Mouse (Mus musculus) hindbrain, embryonic 11.5 days (tissue): ENCODE measurements at regions not wholly inside any gene's neighbourhood (a gene's known extent, or its start where the extent isn't known, plus 50 kb on each side); places are given as distances from the start of the nearest gene placed in this dataset.

Experiments used
- ATAC-seq: fragments of 200-750 bp; cut with Nextera tagmentation; 2 replicates; pipeline ENCODE4 v1.8.0; 2017; ENCODE audit warnings: mild to moderate bottlenecking, moderate TSS enrichment, moderate library complexity; ENCODE audit not compliant: low FRiP score
- DNase-seq: peaks from one replicate; pipeline ENCODE4 v3.0.0-alpha.2; 2015; ENCODE audit warnings: low spot score
- H3K27ac ChIP-seq: fragments of 300-500 bp; sonication (generic); 2 replicates; pipeline ENCODE4 v1.5.1; 2014; ENCODE audit warnings: mild to moderate bottlenecking, low read depth, low read length
- H3K27me3 ChIP-seq: fragments of 300-500 bp; sonication (generic); 2 replicates; pipeline ENCODE4 v1.6.1; 2014; ENCODE audit warnings: mild to moderate bottlenecking, low read length, moderate library complexity, mixed read lengths; ENCODE audit not compliant: control insufficient read depth, insufficient read depth
- H3K36me3 ChIP-seq: fragments of 300-500 bp; sonication (generic); 2 replicates; pipeline ENCODE4 v1.6.1; 2014; ENCODE audit warnings: mild to moderate bottlenecking, low read length, moderate library complexity, mixed read lengths; ENCODE audit not compliant: control insufficient read depth, insufficient read depth
- H3K4me1 ChIP-seq: fragments of 300-500 bp; sonication (generic); replicated peaks from 2 replicates; pipeline ENCODE4 v1.6.1; 2014; ENCODE audit warnings: low read length, mixed read lengths; ENCODE audit not compliant: control insufficient read depth, insufficient read depth
- H3K4me2 ChIP-seq: fragments of 300-500 bp; sonication (generic); replicated peaks from 2 replicates; pipeline ENCODE4 v1.6.1; 2014; ENCODE audit warnings: mild to moderate bottlenecking, low read depth, low read length
- H3K4me3 ChIP-seq: fragments of 300-500 bp; sonication (generic); 2 replicates; pipeline ENCODE4 v1.5.1; 2014; ENCODE audit warnings: low read depth, low read length
- H3K9ac ChIP-seq: fragments of 300-500 bp; sonication (generic); 2 replicates; pipeline ENCODE4 v1.6.1; 2014; ENCODE audit warnings: low read depth, low read length
- H3K9me3 ChIP-seq: fragments of 300-500 bp; sonication (generic); 2 replicates; pipeline ENCODE4 v1.6.1; 2016; ENCODE audit warnings: low read length; ENCODE audit not compliant: control insufficient read depth
- WGBS: fragments of 180-500 bp; shearing (Covaris S2); extraction: QIAGEN DNeasy Blood & Tissue Kit; methylation state at CpG from one replicate; pipeline ENCODE4 v1.1.7; 2014; 5-methylcytosine and 5-hydroxymethylcytosine counted together

DNA sequence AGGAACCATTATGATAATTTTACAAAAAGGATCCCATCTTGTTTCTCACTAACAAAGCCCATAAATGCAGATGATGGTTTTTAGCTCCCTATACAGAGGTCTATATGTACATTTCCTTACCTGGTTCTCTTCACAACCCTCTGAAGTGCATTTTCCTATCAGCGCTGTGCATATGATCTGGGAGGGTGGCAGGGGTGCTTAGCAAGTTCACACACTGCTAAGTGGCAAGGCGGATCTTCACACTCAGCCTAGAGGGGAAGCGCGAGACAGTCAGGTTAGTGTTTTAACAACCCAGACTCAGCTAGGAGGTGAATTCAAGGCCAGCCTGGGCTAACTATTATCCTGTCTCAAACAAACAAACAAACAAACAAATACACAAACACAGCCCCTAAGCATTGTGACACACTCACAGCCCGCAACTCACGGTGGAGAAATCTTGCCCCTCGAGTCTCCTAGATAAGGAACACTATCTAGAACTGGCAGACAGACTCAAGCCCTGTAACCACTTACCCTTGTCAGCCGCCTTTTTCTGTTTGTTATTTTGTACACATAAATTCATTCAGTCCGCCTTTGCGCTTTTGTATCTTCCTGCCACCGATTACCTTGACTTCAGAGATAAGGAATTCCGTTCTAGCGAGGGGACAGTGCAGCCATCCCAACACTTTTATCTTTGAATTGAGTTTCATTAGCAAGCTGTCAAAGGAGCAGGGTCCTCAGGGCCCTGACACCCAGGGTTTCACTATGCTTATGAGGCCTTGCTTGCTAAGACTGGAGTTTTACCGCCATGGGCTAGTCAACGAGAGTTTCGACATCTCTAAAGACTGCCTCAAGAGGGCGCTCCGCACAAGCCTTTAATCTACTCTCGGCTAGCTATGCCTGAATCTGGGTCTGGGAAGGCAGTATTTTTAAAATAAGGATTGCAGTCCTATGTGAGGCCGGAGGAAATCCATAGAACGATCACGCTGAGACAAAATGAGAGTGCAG, 53.0 kb upstream of the Tiam2 start:
- DNase-seq = peak; percentile 91
- Histone ChIP-seq H3K4me1 (no peaks in the 10 kb centered on the region), H3K9me3 (no peaks in the 10 kb centered on the region), H3K36me3 (no peaks in the 10 kb centered on the region), H3K27me3 (no peaks in the 10 kb centered on the region), H3K27ac (no peak overlapping the region), H3K4me3 (no peak overlapping the region), H3K4me2 (no peak overlapping the region), H3K9ac (no peak overlapping the region)
- WGBS = 49% methylated on average over 22 of the region's 22 CpGs
- ATAC-seq = peak; percentile 58

DNA sequence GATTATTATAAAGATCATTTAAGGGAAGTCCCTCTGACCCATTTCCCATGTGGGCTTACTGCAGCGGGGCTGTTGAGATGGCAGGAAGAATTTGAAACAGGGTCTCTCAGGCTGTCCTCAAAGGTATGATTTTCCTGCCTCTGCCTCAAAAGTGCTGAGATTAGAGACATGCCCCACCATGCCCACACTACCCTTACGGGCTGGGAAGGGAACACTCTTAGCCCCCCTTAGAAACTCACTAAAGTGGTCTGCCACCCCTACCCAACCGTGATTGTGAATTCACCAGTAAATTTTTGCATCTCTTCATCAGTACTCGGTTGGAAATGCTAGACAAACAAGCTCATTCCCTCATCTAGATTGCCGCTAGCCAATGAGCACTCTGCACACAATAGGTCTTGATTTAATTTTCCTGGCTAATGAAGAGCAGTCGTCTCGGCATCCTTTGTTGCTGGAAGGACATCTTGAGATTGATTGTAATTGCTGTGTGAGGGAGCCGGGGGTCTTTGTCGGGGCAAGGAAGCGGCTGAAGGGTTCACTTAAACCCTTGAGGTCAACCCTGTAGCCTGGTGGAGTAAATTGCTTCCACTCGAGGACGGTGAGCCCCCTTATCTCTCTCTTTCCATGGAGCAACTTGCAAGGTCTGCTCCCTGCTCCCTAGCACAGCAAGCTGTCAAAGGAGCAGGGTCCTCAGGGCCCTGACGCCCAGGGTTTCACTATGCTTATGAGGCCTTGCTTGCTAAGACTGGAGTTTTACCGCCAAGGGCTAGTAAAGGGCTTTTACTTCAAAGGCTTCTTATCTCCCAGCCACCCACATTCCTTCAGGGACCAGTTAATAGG, 51.7 kb upstream of the Tiam2 start:
- no peak overlapping the region for H3K4me3 ChIP-seq
- peak overlapping the region; percentile 32 for H3K27ac ChIP-seq
- peak; percentile 54 for DNase-seq
- no peaks in the 10 kb centered on the region for H3K9me3 ChIP-seq
- H3K4me2 ChIP-seq = no peak overlapping the region
- peak; percentile 54 for ATAC-seq
- H3K27me3 ChIP-seq = no peaks in the 10 kb centered on the region
- H3K36me3 ChIP-seq = no peaks in the 10 kb centered on the region
- H3K4me1 ChIP-seq = no peaks in the 10 kb centered on the region
- H3K9ac ChIP-seq = no peak overlapping the region
- WGBS = 10% methylated on average over 14 of the region's 14 CpGs
